17 mouse cellular contexts compared by ENCODE assay signal in genomic region chr10:65110729-65111128, GRCm38 (mm10).
DNase-seq lines count a peak whose midpoint lies in the region; ATAC-seq lines count a peak whose summit lies in the region.
"Had no signal": no experiment of that assay in that cellular context is flagged by ENCODE, and none has a peak within 500 bp of the region (broad histone marks: within the 10 kb centered on the region; RNA-seq: fewer than 3 reads in every experiment).

No protein-coding gene starts in this region.

- no peaks in the 10 kb centered on the region for H3K9me3 ChIP-seq in heart, embryonic 12.5 days (replicated peaks)
- no peaks in the 10 kb centered on the region for H3K9me3 ChIP-seq in midbrain, embryonic 10.5 days (replicated peaks)
- H3K9me3 ChIP-seq: hindbrain, embryonic 13.5 days; midbrain, embryonic 12.5 days; neural tube, embryonic 13.5 days had no signal

- no peaks in the 10 kb centered on the region for H3K27me3 ChIP-seq in heart, embryonic 12.5 days (replicated peaks)
- H3K27me3 ChIP-seq in midbrain, embryonic 10.5 days (ENCODE audit: low read depth, poor library complexity, severe bottlenecking): no peaks in the 10 kb centered on the region
- H3K27me3 ChIP-seq: hindbrain, embryonic 13.5 days; midbrain, embryonic 12.5 days; neural tube, embryonic 13.5 days had no signal

- no peak for ATAC-seq in heart, embryonic 12.5 days (ENCODE audit: insufficient number of reproducible peaks, low FRiP score)
- ATAC-seq: activated CD4-positive, CD25-positive, alpha-beta regulatory T cell, adult 4 months; CD4-positive, CD25-positive, alpha-beta regulatory T cell, adult 4 months; lung, postnatal 0 days had no signal

- no peak overlapping the region for H3K4me3 ChIP-seq in heart, embryonic 12.5 days
- no peak overlapping the region for H3K4me3 ChIP-seq in midbrain, embryonic 10.5 days
- H3K4me3 ChIP-seq: hindbrain, embryonic 13.5 days; midbrain, embryonic 12.5 days; neural tube, embryonic 13.5 days had no signal

- WGBS in heart, embryonic 12.5 days: 67% methylated on average over 5 of the region's 5 CpGs
- 88% methylated on average over 5 of the region's 5 CpGs for whole genome bisulfite sequencing in midbrain, embryonic 10.5 days

- H3K9ac ChIP-seq in heart, embryonic 12.5 days: no peak overlapping the region
- H3K9ac ChIP-seq: hindbrain, embryonic 13.5 days; midbrain, embryonic 12.5 days; neural tube, embryonic 13.5 days had no signal

- H3K4me2 ChIP-seq in heart, embryonic 12.5 days: no peak overlapping the region
- H3K4me2 ChIP-seq: hindbrain, embryonic 13.5 days; midbrain, embryonic 12.5 days; neural tube, embryonic 13.5 days had no signal

- H3K36me3 ChIP-seq in heart, embryonic 12.5 days: no peaks in the 10 kb centered on the region
- H3K36me3 ChIP-seq in midbrain, embryonic 10.5 days: no peaks in the 10 kb centered on the region
- H3K36me3 ChIP-seq: hindbrain, embryonic 13.5 days; midbrain, embryonic 12.5 days; neural tube, embryonic 13.5 days had no signal

- peak; percentile 3 for DNase-seq in cerebellum, adult 11-12 months
- no peak for DNase-seq in cerebellum, adult 11 months
- DNase-seq in heart, adult 18-20 months: peak; percentile 0 to 1
- DNase-seq in brain, adult 2 months (ENCODE audit: low read depth, low spot score): peak; percentile 47
- peak; percentile 50 for DNase-seq in cerebellum, postnatal 14 days
- no peak for DNase-seq in midbrain, embryonic 10.5 days (ENCODE audit: low spot score)
- DNase-seq: adrenal gland, postnatal 10 days; gastrocnemius, postnatal 25 days; layer of hippocampus, postnatal 36 days; thymus, postnatal 14 days had no signal

- no peak overlapping the region for H3K27ac ChIP-seq in heart, embryonic 12.5 days (ENCODE audit: poor library complexity, severe bottlenecking)
- no peak overlapping the region for H3K27ac ChIP-seq in midbrain, embryonic 10.5 days (replicated peaks)
- H3K27ac ChIP-seq: hindbrain, embryonic 13.5 days; midbrain, embryonic 12.5 days; neural tube, embryonic 13.5 days had no signal

- H3K4me1 ChIP-seq in heart, embryonic 12.5 days (replicated peaks): no peaks in the 10 kb centered on the region
- no peaks in the 10 kb centered on the region for H3K4me1 ChIP-seq in midbrain, embryonic 10.5 days
- H3K4me1 ChIP-seq: hindbrain, embryonic 13.5 days; midbrain, embryonic 12.5 days; neural tube, embryonic 13.5 days had no signal

Comparison
In these comparisons a context has a peak if more than half of its experiments do, and no peak if none do; other contexts are left out.
1. DNase-seq: peak in cerebellum, adult 11-12 months (single experiment), heart, adult 18-20 months (2 of 2), brain, adult 2 months (single experiment) and cerebellum, postnatal 14 days (2 of 2); none in cerebellum, adult 11 months (single experiment) and midbrain, embryonic 10.5 days (single experiment).